9 mouse cellular contexts compared by ENCODE assay signal in the genomic region with DNA sequence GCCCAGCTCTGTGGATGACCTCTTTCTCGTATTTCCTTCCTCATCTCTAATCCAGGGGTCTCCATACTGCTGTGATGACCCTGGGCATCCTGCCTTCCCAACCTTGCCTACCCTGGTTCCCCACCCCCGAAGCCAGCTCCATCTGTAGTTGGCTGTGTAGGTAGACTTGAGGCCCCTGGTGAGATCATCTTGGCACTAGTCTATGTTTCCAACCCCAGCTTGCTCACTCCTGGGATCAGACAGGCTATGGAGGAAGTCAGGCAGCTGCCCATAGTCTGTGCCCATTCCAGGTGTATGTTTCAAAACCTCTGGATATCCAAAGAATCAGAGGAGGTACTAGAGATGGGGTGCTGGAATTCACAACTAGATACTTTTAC. TPM values are rescaled to one million over a fixed set of nuclear protein-coding genes. Genes with fewer than 3 reads are reported as not detected.
DNase-seq lines count a peak whose midpoint lies in the region; ATAC-seq and TF ChIP-seq lines count a peak whose summit lies in the region.
"Had no signal": no experiment of that assay in that cellular context is flagged by ENCODE, and none has a peak within 500 bp of the region (broad histone marks: within the 10 kb centered on the region; RNA-seq: fewer than 3 reads in every experiment).

No protein-coding gene starts in this region.

- H3K27me3 ChIP-seq in heart, embryonic 11.5 days (ENCODE audit: control insufficient read depth, insufficient read depth, low read length), result 0 out of 2 replicates have a peak, but pooled peaks cover 3% of the 10 kb centered on the region
- no peaks in the 10 kb centered on the region for H3K27me3 ChIP-seq in liver, adult 2 months (ENCODE audit: control insufficient read depth, insufficient read depth, low read length)
- no peaks in the 10 kb centered on the region for H3K27me3 ChIP-seq in intestine, embryonic 15.5 days (replicated peaks)
- no peaks in the 10 kb centered on the region for H3K27me3 ChIP-seq in neural tube, embryonic 15.5 days (replicated peaks)
- H3K27me3 ChIP-seq: midbrain, embryonic 13.5 days had no signal

- 40% methylated on average over 2 of the region's 2 CpGs for WGBS in heart, embryonic 11.5 days (ENCODE audit: insufficient replicate concordance)
- WGBS in liver, adult 2 months, result 4% methylated on average over 2 of the region's 2 CpGs
- 42% methylated on average over 2 of the region's 2 CpGs for WGBS in intestine, embryonic 15.5 days
- WGBS in neural tube, embryonic 15.5 days, result 68% methylated on average over 2 of the region's 2 CpGs

- TF ChIP-seq POLR2A in liver, adult 2 months (IDR thresholded peaks at IDR 0.05; ENCODE audit: extremely low read depth, insufficient read depth, low read length), result no peak

- no peak overlapping the region for H3K4me3 ChIP-seq in heart, embryonic 11.5 days (ENCODE audit: low read depth, low read length)
- peak overlapping the region; percentile 19 for H3K4me3 ChIP-seq in liver, adult 2 months (ENCODE audit: insufficient read depth, low read depth, low read length)
- no peak overlapping the region for H3K4me3 ChIP-seq in intestine, embryonic 15.5 days (replicated peaks)
- no peak overlapping the region for H3K4me3 ChIP-seq in neural tube, embryonic 15.5 days (replicated peaks)
- H3K4me3 ChIP-seq: midbrain, embryonic 13.5 days had no signal

- H3K4me2 ChIP-seq in heart, embryonic 11.5 days, result no peak overlapping the region
- H3K4me2 ChIP-seq in intestine, embryonic 15.5 days (replicated peaks), result peak overlapping the region; percentile 52; the same call in 1 of the 2 replicates
- peak overlapping the region; percentile 37; the same call in 1 of the 2 replicates for H3K4me2 ChIP-seq in neural tube, embryonic 15.5 days

- H3K36me3 ChIP-seq in heart, embryonic 11.5 days (ENCODE audit: control insufficient read depth, insufficient read depth, low read length), result no peaks in the 10 kb centered on the region
- H3K36me3 ChIP-seq in liver, adult 2 months (ENCODE audit: control insufficient read depth, insufficient read depth, low read length), result peaks cover 10% of the 10 kb centered on the region
- no peaks in the 10 kb centered on the region for H3K36me3 ChIP-seq in intestine, embryonic 15.5 days
- H3K36me3 ChIP-seq in neural tube, embryonic 15.5 days, result no peaks in the 10 kb centered on the region
- H3K36me3 ChIP-seq: midbrain, embryonic 13.5 days had no signal

- intact Hi-C loops in heart, postnatal 10 days (cut with DNase I), result no loop called here

- DNase-seq in heart, postnatal 10 days, result no peak
- DNase-seq in liver, adult 2 months (ENCODE audit: extremely low read depth, low read depth, low spot score), result no peak
- no peak for DNase-seq in liver
- DNase-seq in adrenal gland, postnatal 36 days, result no peak

- H3K79me2 ChIP-seq in liver, adult 2 months (ENCODE audit: control insufficient read depth, insufficient read depth, low read length), result peaks cover 21% of the 10 kb centered on the region; the same call in 1 of the 2 replicates

- no peak for TF ChIP-seq CTCF in liver, adult 2 months (IDR thresholded peaks at IDR 0.05; ENCODE audit: low read depth, low read length)

- H3K4me1 ChIP-seq in heart, embryonic 11.5 days (ENCODE audit: control insufficient read depth, insufficient read depth, low read length), result peaks cover 10% of the 10 kb centered on the region
- peaks cover 29% of the 10 kb centered on the region for H3K4me1 ChIP-seq in liver, adult 2 months (ENCODE audit: control insufficient read depth, insufficient read depth, low read length)
- peaks cover 15% of the 10 kb centered on the region for H3K4me1 ChIP-seq in intestine, embryonic 15.5 days (replicated peaks)
- H3K4me1 ChIP-seq in neural tube, embryonic 15.5 days, result peaks cover 7% of the 10 kb centered on the region; the same call in 1 of the 2 replicates
- H3K4me1 ChIP-seq: midbrain, embryonic 13.5 days had no signal

- H3K9me3 ChIP-seq in heart, embryonic 11.5 days (replicated peaks; ENCODE audit: control insufficient read depth, low read length), result no peaks in the 10 kb centered on the region
- H3K9me3 ChIP-seq in intestine, embryonic 15.5 days, result no peaks in the 10 kb centered on the region
- no peaks in the 10 kb centered on the region for H3K9me3 ChIP-seq in neural tube, embryonic 15.5 days (replicated peaks)
- H3K9me3 ChIP-seq: midbrain, embryonic 13.5 days had no signal

- peak overlapping the region; percentile 32 for H3K27ac ChIP-seq in heart, embryonic 11.5 days (ENCODE audit: low read depth, low read length)
- peak overlapping the region; percentile 98 for H3K27ac ChIP-seq in liver, adult 2 months (replicated peaks; ENCODE audit: insufficient read depth, low read depth, low read length)
- peak overlapping the region; percentile 24; the same call in 1 of the 2 replicates for H3K27ac ChIP-seq in intestine, embryonic 15.5 days
- 0 out of 2 replicates have a peak overlapping the region, but pooled peaks have one; percentile 15 for H3K27ac ChIP-seq in neural tube, embryonic 15.5 days (replicated peaks)
- H3K27ac ChIP-seq: midbrain, embryonic 13.5 days had no signal

- no peak for ATAC-seq in heart, embryonic 11.5 days (replicated peaks; ENCODE audit: insufficient number of reproducible peaks, low FRiP score, low TSS enrichment)
- peak; percentile 71 for ATAC-seq in intestine, embryonic 15.5 days
- ATAC-seq in neural tube, embryonic 15.5 days (ENCODE audit: low FRiP score), result no peak
- no peak for ATAC-seq in inflammation-experienced regulatory T-cells, adult 6 months

- H3K9ac ChIP-seq in heart, embryonic 11.5 days (ENCODE audit: low read depth, low read length), result no peak overlapping the region
- H3K9ac ChIP-seq in liver, adult 2 months (ENCODE audit: low read depth, low read length), result peak overlapping the region; percentile 78
- no peak overlapping the region for H3K9ac ChIP-seq in intestine, embryonic 15.5 days
- H3K9ac ChIP-seq in neural tube, embryonic 15.5 days (replicated peaks), result no peak overlapping the region
- H3K9ac ChIP-seq: midbrain, embryonic 13.5 days had no signal

RNA-seq across cellular contexts. Expression of gene Sardh, which starts 0.7 kb away (rescaled TPM):
- polyA plus RNA-seq in heart, embryonic 11.5 days (2014; fragmentation: Nextera tagmentation; extraction: Ambion mirVana), result 12.9 and 15.1 TPM in 2 replicates
- 10 to 100 TPM; 18.4 to 19.3 TPM for total RNA-seq in heart, postnatal 10 days (2021)
- total RNA-seq in liver, adult 2 months (2014; rRNA removed), result 382 and 424 TPM in 2 replicates
- 768 and 871 TPM in 2 replicates for polyA plus RNA-seq in liver, adult 2 months (2012; rRNA removed)
- 9.5 and 9.6 TPM in 2 replicates for polyA plus RNA-seq in intestine, embryonic 15.5 days (2015; fragmentation: Nextera tagmentation; extraction: Ambion mirVana)
- 5.9 and 8.0 TPM in 2 replicates for polyA plus RNA-seq in neural tube, embryonic 15.5 days (2015; fragmentation: Nextera tagmentation; extraction: Ambion mirVana)
- polyA plus RNA-seq in inflammation-experienced regulatory T-cells, adult 6 months (2017; shearing (Covaris generic)), result 1 to 10 TPM in 2 of 3 experiments, not detected in 1; 6.3 to 7.3 TPM
- 1 to 10 TPM; 7.8 to 9.2 TPM for total RNA-seq in adrenal gland, postnatal 36 days (2021)

Comparison
In these comparisons a context has a peak if more than half of its experiments do, and no peak if none do; other contexts are left out.
1. H3K27ac ChIP-seq: peak in every context shown above with its lines; median percentile 98 in liver, adult 2 months; 32 in heart, embryonic 11.5 days; 24 in intestine, embryonic 15.5 days; 15 in neural tube, embryonic 15.5 days.
2. RNA of gene Sardh, which starts 0.7 kb away (polyA plus RNA-seq): 768 to 871 TPM in liver, adult 2 months; 12.9 to 15.1 TPM in heart, embryonic 11.5 days, 9.5 to 9.6 TPM in intestine, embryonic 15.5 days, 6.3 to 7.3 TPM in inflammation-experienced regulatory T-cells, adult 6 months and 5.9 to 8.0 TPM in neural tube, embryonic 15.5 days; every median in the first group is over 10 times any median in the second.